Mouse (Mus musculus): ENCODE measurements at regions not wholly inside any gene's neighbourhood (a gene's known extent, or its start where the extent isn't known, plus 50 kb on each side); places are given as distances from the start of the nearest gene placed in this dataset.
"Not testable (repeated sequence)": the region's sequence is repeated elsewhere in the genome, so short reads cannot be mapped to it uniquely, and the experiment has no call there.

DNA sequence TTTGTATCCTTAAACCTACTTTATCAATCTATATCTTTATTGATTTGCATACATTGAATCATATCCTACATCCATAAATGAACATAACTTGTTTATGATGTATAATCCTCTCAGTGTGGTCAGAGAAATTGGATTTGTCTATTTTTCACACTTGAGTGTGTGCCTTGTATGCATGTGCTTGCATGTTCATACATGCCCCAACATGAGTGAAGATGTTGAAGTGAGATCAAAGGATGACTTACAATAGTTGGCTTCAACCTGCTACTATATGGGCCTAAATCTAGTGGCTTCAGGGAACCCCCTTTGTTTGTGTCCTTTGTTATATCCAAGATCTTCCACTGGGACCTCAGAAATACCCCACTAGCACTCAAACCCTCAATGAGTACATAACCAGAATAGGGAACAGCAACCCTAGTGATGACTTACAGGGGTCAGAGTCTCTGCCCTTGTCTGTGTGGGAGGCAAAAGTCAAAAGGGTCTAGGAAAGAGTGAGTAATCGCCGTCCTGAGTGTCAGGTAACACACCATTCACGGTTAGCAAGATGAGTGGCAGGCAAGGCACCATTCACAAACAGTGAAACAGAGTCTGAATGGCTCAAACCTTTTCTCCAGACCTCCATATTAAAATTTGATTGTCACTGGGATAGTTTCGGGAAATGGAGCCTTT, 236.3 kb downstream of the Lpin1 start:
- DNase-seq (ENCODE audit: low spot score), result no peak

DNA sequence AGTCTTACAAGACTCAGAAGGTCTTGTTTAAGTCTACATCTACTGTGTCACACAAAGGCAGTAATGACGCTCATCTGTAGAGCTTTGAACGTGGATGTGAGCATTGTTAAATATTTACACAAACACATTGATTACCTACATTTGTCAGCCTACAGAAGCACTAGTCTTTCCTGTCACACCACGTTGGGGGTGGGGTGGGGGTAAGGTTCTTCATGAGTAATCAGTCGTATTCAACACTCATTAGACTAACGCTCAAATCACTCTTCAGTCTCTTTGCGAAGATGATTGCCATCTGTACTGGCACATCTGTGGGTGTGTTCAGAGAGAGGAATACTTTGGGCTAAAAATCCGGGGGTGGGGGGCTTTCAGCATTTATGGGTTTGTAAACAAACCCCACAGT, 240.7 kb downstream of the Lpin1 start:
- no peak for DNase-seq (ENCODE audit: low spot score)

DNA sequence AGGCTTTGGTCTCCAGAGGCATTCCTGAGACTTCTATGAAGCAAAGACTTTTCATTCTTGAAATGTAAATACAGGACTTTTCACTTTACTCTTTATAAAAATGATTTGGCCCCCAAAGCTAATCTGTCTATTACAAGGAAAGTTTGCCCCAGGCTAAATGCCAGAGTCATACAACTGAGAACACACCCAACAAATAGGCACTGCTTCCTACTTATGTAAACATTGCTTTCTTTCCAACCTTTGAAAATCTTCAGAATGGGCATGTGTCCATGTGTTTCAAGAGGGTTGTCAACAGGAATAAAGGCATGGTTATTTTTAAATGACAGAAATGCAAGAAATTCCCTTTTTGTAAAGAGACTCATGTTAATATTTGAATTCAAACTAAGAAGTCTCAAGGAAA, 248.4 kb downstream of the Lpin1 start:
- no peak for DNase-seq (ENCODE audit: low spot score)

DNA sequence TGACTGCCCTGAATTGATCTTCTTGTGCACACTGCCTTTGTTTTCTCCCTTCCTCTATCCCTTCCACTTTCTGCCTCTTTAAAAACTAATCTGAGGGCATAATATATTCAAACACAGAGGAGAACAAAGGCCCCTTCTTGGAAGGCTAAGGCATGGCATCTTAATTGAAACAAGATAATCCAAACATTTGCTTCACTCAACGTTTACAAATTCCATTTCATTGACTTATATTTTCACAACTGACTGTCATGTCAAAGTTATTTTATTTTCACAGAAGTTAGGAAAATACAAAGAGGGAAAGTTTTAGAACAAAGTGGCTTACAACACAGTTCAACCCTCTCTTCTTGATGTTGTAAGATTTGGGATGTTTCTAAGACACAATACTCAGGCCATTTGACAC, 251.9 kb downstream of the Lpin1 start:
- no peak for DNase-seq (ENCODE audit: low spot score)

DNA sequence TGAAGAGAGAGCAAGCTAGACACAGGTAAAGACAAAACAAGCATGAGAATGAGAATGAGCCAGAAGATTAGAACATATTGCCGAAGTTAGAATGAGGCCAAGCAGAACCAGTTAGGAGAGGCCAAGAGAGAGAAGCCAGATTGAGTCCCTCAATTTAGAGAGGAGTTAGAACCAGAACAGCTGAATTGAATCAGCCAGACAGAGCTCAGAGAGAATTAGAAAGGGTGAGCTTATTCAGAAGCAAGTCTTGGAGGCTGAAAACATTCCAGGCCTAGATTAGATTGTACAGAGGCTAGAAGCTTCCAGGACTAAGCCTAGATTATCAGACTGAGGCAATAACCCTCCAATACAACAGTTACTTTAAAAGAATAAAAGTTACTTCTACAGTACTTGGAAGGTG, 256.1 kb downstream of the Lpin1 start:
- DNase-seq (ENCODE audit: low spot score), result no peak

DNA sequence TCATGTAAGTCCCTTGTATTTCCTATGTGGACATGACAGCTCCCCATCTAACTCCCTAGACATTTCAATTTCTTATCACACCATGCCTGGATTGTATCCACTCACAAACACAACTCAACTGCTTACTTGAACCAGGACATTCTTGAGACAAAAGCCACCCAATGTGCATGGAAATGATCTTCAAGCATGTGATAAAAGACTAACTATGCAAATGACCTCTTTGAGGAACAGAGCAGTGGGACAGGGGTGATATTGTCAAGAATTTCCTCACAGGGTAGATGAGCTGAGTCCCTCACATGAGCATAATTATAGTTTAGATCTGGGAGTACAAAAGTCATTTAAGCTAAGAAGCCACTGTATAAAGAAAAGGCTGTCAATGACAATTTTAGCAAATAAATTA, 259.0 kb downstream of the Lpin1 start:
- no peak for DNase-seq (ENCODE audit: low spot score)

DNA sequence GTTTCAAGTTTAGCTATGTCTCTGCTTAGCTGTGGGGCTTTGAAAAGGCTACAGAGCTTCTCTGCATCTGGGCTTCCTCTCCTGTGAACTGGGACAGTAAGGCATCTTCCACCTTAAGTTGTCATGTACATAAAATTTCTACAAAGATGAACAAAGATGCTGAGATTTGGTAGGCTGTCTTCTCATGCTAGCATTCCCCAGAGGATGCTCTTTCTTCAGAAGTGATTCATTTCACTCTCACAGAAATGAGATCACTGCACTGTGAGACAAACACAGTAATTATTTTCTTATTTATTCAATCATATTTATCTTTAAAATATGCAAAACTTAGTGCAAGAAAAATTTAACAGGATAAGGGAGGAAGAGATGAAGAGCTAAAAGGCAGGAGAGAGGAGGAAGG, 261.5 kb downstream of the Lpin1 start:
- DNase-seq (ENCODE audit: low spot score), result no peak

DNA sequence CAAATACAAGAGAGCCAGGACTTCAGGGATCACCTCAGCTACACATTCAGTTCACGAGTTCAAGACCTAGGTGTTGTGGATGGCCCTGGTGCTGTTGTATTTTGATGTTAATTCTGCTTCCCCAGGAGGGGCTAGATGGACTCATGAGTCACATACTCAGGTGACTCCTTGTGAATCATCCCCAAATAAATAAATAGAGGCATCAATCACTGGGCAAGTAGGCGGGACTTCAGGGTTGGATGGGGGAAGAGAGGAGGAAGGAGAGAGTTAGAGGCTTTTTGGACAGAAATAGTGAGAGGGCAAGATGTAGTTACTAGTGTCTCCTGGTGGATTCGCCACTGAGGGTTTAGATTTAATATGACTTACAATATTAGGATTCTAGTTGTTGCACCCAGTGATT, 266.7 kb downstream of the Lpin1 start:
- DNase-seq (ENCODE audit: low spot score), result no peak

DNA sequence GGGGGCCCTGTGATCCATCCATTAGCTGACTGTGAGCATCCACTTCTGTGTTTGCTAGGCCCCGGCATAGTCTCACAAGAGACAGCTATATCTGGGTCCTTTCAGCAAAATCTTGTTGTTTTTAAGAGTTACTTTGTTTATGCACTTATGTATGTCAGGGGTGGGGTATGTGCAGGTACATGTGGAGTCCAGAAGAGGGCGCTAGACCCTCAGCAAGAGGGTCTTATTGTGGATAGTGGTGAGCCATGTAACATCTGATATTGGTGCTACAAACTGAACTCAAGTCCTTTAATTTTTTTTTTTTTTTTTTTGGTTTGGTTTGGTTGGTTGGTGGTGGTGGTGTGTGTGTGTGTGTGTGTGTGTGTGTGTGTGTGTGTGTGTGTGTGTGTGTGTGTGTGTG, 268.7 kb downstream of the Lpin1 start:
- not testable (repeated sequence) for DNase-seq (ENCODE audit: low spot score)

DNA sequence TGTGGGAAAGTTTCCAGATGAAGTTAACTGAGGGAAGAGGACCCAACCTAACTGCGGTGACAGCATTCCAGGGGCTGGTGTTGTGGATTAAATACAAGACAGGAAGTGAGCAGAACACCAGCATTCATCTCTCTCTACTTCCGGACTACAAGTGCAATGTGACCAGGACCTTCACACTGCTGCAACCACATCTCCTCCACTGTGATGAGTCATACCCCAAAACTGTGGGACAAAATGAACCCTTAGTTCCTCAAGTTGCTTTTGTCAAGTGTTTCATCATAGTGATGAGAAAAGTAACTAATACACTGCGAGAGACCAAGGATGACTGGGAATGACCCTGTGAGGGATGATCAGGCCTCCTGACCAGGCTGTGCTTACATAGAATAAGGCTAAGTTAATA, 279.3 kb downstream of the Lpin1 start:
- no peak for DNase-seq (ENCODE audit: low spot score)

DNA sequence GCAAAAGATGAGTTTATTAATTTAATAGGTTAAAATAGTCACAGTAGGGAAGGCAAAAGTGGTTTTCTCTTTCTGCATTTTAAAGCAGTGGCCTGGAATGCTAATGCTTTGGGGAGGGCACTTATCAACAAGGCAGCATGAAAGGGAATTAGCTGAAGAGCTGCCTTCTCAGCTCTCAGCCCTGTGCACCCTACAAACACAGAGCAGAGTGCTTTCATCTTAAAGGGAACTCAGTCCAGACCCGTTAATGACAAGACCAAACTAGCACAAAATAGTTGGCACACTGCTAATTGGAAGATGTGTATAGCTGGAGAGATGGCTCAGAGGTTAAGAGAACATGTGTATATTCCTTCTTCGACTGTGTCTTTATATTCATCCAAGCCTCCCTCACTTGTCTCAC, 281.6 kb downstream of the Lpin1 start:
- no peak for DNase-seq (ENCODE audit: low spot score)

DNA sequence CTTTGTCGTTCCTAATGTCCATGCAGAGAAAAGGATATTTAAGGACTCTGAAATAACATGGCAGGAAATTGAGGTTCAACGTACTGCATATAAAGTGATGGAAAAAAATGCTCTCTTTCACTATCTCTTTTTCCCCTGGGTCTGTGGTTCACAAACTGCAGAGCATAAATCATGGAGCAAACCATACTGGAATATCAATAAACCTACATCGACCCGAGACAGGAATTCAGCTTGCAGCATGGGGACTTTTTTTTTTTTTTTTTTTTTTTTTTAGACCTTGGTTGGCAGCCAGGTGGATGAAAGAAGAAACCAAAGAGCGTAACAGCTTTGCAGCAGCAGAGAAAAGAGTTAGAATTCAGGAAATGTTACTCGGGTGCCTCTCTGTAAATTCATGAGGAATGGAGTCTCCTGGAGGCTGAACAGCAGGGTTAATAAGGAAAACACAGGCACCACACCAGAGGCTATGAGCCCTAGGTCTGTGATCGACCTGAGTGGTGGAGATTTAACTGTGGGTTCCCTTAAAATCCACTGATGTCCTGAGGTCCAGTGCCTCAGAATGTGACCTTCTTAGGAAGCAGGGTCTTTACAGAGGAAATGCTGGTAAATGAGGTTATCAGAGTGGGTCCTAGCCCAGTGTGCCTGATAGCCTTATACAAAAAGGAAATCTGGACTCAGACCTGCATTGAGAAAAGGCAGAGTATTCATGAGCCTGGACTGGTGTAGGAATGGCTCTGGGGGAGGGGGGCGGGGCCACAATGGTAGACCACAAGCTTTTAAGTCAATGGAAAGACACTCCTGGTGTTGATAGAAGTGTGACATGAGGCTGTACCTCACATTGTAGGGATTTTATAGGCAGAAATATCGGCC, 290.0 kb downstream of the Lpin1 start:
- DNase-seq (ENCODE audit: low spot score), result no peak

DNA sequence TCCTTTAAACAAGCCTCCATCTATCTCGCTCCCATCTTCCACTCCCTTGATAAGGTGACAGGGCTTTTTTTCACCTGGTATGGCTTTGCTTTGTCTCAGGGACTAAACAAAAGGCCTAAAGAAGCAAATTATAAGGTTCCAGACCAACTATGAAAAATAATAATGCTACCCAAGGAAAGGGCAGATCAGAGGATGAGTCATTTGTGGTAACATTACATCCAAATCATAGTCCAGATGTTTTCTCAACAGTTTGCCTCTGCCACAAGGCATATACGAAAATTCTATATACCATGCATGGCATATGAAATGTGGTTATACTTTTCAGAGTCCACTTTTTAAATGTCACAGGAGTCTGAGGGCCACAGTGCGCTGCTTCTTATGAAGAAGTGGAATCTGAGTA, 302.7 kb downstream of the Lpin1 start:
- DNase-seq (ENCODE audit: low spot score), result no peak

DNA sequence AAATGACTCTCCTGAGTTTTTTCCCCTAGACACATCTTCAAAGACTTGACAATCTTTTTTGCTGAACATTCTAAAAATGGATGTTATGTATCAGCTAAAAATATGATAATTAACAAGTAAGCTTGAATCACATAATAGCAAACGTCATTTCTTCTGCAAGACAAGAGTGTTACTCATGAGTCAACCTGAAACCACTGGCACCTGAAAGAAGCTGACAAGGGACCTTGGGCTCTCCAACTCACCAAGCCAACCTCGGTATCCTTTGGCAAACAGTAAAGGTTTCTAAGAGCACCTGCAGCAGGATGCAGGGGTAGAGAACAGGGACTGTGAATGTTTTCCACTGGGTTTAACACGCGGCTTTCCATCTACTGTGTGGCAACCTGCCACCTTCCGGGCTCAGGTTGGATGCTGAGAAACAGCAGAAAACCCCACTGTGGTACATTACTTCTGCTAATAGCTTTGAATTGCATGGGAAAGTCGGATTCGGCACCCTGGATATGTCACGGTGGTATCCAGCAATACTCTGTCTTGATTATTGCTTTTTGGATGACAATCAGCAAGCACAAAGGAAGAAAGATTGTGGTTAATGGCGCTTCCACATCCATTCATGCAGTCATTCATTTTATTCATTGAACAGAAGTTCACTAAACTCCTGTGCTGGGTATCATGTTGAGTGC, 305.9 kb downstream of the Lpin1 start:
- no peak for DNase-seq (ENCODE audit: low spot score)

DNA sequence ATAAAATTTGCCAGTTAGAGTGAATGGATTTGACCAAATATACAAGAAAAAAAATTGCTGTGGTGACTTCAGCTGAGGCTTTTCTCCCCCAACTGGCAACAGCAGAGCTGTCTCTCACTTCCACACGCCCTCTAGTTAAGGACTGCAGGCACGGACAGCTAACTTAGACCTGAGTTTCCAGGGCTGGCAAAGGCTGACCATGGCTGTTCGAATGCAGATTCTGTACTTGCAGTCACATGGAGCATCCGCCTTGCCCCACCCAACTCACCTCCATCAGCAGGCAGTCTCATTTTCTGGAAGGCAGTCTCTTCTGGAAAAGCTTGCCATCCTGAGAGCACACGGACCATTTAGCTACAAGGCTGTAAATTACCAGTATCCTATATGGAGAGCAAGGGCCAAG, 325.7 kb downstream of the Lpin1 start:
- no peak for DNase-seq (ENCODE audit: low spot score)

DNA sequence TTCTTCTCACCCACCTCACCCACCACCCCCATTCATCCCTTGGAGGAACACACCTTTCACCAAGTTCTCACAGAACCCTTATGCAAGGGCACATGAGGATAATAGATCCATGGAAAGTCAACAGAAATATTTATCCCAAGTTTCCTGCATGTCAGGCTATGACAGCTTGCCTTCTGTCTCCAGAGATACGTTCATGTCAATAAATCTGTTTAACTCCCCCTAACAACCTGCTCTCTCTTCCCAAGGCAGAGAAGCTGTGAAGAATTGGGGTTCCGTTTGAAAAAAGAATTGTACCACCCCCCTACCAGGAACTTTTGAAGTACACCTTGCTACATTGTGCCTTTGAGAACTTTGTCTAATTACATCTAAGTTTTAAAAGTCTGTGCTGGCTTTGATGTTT, 331.6 kb downstream of the Lpin1 start:
- DNase-seq (ENCODE audit: low spot score), result no peak

DNA sequence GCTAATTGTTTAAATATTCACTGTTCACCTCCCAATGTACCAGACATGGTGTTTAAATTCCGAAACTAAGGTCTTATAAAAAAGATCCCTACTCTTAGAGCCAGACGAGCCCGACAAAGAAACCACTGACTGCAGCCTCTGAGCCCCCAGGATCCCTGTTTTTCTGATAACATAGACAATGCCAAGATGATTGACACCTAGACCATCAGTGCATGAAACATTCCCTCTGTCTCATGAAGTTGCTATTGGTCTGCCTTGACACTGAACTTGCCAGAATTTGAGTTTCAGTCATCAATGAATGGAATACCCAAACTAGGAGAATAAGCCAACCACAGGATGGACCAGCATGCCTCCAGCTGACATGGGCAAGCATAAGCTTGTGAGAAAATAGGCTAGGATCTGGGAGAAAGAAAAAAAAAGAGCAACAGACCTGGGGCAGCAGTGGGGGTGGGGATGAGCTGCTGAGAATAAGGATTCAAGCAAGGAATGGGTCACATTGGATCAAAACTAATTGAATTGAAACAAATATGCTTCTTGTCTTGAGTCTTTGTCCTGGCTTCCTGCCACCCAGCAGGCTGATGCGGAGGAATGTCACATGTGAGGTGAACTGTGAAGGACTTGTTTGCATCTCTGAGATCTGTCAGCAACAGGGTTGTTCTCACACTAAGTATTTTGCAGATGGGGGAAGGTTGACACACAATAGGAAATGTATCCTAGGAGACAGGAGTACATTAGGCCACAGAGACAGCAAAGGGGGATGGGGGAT, 333.0 kb downstream of the Lpin1 start:
- no peak for DNase-seq (ENCODE audit: low spot score)

DNA sequence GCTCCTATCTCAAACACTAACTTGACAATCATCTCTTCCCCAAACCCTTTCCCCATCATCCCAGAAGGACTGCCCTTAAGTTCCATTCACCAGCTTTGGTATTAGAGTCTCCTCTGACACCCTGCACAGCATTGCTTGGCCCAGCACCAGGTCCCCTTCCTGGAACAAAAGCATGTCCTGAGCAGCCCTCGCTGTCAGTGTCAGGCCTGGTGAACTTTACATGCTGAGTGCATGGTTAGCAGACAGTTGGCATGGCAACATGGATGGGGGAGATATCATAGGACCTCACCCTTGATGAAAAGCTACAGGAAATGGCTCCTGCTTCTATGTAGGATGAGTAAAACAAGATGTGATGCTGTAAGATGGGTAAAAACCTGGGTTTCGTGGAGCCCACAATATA, 333.6 kb downstream of the Lpin1 start:
- no peak for DNase-seq (ENCODE audit: low spot score)

DNA sequence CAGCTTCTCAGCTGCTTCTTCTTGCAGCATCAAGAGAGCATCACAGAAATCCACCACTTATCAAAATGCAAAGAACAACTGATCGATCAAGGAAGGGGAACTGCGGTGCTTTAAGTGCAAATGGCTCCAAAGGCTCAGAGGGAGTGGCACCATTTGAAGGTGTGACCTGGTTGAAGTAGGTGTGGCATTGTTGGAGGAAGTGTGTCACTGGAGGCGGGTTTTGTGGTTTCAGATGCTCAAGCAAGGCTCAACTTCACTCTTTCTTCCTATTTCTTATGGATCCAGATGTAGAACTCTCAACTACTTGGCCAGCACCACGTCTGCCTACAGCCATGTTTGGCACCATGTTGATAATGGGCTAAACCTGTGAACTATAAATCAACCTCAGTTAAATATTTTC, 334.5 kb downstream of the Lpin1 start:
- no peak for DNase-seq (ENCODE audit: low spot score)

DNA sequence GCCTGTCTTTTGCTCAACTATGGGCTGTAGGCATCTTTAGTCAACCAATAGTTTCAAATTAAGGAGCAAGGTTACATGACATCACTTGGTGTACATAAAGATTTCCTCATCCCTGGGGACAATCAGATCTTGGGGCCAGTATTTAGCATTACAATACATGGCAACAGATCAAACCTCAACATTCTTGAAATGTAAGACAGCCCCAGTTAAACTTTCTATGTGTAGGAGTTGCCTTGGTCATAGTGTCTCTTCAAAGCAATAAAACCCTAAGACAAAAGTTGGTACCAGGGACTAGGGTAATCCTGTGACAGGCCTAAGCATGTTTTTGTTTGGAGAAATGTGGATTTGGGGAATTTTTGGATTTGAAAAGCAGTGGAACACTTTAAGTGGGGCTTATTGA, 338.3 kb downstream of the Lpin1 start:
- no peak for DNase-seq (ENCODE audit: low spot score)

DNA sequence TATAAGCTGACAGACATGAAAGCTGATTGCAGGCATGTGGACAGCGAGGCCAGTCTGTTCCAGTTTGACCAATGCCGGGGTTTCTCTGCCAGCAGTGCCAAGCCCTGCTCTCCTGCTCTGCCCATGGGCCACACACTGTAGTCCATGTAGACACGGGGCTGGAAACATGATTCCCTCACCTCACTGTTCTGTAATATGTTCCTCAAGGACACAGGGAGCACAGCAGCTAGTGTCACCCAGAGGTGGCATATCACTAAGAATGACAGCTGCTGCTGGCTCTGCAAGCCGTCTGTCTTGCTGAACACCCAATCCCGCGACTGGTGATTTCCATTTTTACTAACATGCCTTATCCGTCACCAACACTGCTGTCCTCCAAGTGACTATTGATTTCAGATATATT, 339.9 kb downstream of the Lpin1 start:
- DNase-seq (ENCODE audit: low spot score), result no peak

DNA sequence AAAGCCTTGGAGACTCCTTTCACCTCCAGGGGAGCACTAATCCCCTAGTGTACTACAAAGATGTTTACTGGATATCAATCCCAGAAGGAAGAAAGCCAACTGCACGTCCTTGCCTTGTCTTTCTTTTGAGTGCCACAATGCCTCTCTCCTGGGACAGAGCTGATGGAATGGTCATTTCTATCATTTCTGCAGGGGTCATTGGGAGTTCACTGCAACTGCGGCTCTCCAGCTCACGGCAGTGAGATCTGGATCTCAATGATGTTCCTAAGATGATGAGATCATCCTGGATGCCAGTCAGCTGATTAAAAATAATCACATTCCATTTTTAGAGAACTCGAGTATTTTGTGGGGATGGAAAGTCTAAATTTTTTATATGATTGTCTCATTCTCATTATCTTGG, 341.1 kb downstream of the Lpin1 start:
- no peak for DNase-seq (ENCODE audit: low spot score)

All from testis, postnatal 10 days (tissue).